Mouse (Mus musculus) ES-Bruce4 (cell line): ENCODE measurements at regions not wholly inside any gene's neighbourhood (a gene's known extent, or its start where the extent isn't known, plus 50 kb on each side); places are given as distances from the start of the nearest gene placed in this dataset.

ENCODE experiments used
- H3K27ac ChIP-seq: 2 replicates; pipeline ENCODE4 v1.5.1; 2012; ENCODE audit warnings: low read length, inconsistent platforms; ENCODE audit not compliant: insufficient read depth
- H3K27me3 ChIP-seq: 2 replicates; pipeline ENCODE4 v1.6.1; 2012; ENCODE audit warnings: mild to moderate bottlenecking, low read length, inconsistent platforms; ENCODE audit not compliant: control insufficient read depth, poor library complexity, insufficient read depth, severe bottlenecking
- H3K36me3 ChIP-seq: 2 replicates; pipeline ENCODE4 v1.6.1; 2012; ENCODE audit warnings: inconsistent platforms, mild to moderate bottlenecking, low read length, moderate library complexity; ENCODE audit not compliant: control insufficient read depth, poor library complexity, insufficient read depth, severe bottlenecking
- H3K4me1 ChIP-seq: one replicate; pipeline ENCODE4 v1.8.1; 2011; ENCODE audit warnings: low read length; ENCODE audit not compliant: control insufficient read depth, insufficient read depth
- H3K4me3 ChIP-seq: 2 replicates; pipeline ENCODE4 v1.5.1; 2011; ENCODE audit warnings: low read depth, mild to moderate bottlenecking, low read length
- H3K9ac ChIP-seq: 2 replicates; pipeline ENCODE4 v1.6.1; 2012; ENCODE audit warnings: low read depth, mild to moderate bottlenecking, inconsistent platforms; ENCODE audit not compliant: poor library complexity, severe bottlenecking
- H3K9me3 ChIP-seq: replicated peaks from 2 replicates; pipeline ENCODE4 v1.6.1; 2012; ENCODE audit warnings: mild to moderate bottlenecking, low read length, inconsistent platforms; ENCODE audit not compliant: control insufficient read depth, poor library complexity, insufficient read depth, severe bottlenecking
- CTCF ChIP-seq: IDR thresholded peaks from one replicate; pipeline ENCODE4 v1.8.1; 2011; ENCODE audit warnings: low read depth, low read length
- EP300 ChIP-seq: IDR thresholded peaks from 2 replicates; pipeline ENCODE4 v1.6.1; 2011; ENCODE audit warnings: low read depth, low read length; ENCODE audit not compliant: insufficient read depth
- POLR2A ChIP-seq: IDR thresholded peaks from one replicate; pipeline ENCODE4 v1.8.1; 2011; ENCODE audit warnings: low read length; ENCODE audit not compliant: insufficient read depth

- no peaks in the 10 kb centered on the region for H3K9me3 ChIP-seq
- TF ChIP-seq EP300 (no peak), CTCF (no peak), POLR2A (no peak)
Measured at GRCm38 (mm10) chr4:7422787-7423186, 816.1 kb downstream of the Car8 start.

GRCm38 (mm10) chr4:7414301-7414700, 824.5 kb downstream of the Car8 start:
- no peak overlapping the region for H3K9ac ChIP-seq
- H3K9me3 ChIP-seq, result no peaks in the 10 kb centered on the region
- H3K4me3 ChIP-seq, result no peak overlapping the region
- H3K27me3 ChIP-seq, result no peaks in the 10 kb centered on the region
- no peaks in the 10 kb centered on the region for H3K4me1 ChIP-seq
- H3K36me3 ChIP-seq, result no peaks in the 10 kb centered on the region
- H3K27ac ChIP-seq, result no peak overlapping the region
- TF ChIP-seq POLR2A, result no peak
- no peak for TF ChIP-seq CTCF
- TF ChIP-seq EP300, result no peak

More at GRCm38 (mm10) chr4:7422787-7423186, 816.1 kb downstream of the Car8 start:
- no peaks in the 10 kb centered on the region for H3K27me3 ChIP-seq
- no peak overlapping the region for H3K4me3 ChIP-seq
- no peak overlapping the region for H3K9ac ChIP-seq
- no peaks in the 10 kb centered on the region for H3K36me3 ChIP-seq
- no peak overlapping the region for H3K27ac ChIP-seq
- no peaks in the 10 kb centered on the region for H3K4me1 ChIP-seq

- Histone ChIP-seq H3K4me3 (no peak overlapping the region), H3K9ac (no peak overlapping the region), H3K27me3 (no peaks in the 10 kb centered on the region), H3K27ac (no peak overlapping the region), H3K36me3 (no peaks in the 10 kb centered on the region), H3K9me3 (no peaks in the 10 kb centered on the region), H3K4me1 (no peaks in the 10 kb centered on the region)
- TF ChIP-seq CTCF (no peak), EP300 (no peak)
Measured at GRCm38 (mm10) chr4:7392696-7393095, 846.1 kb downstream of the Car8 start.

- no peak overlapping the region for H3K27ac ChIP-seq
- H3K27me3 ChIP-seq, result no peaks in the 10 kb centered on the region
- no peaks in the 10 kb centered on the region for H3K36me3 ChIP-seq
- no peak overlapping the region for H3K4me3 ChIP-seq
- no peaks in the 10 kb centered on the region for H3K9me3 ChIP-seq
- H3K4me1 ChIP-seq, result no peaks in the 10 kb centered on the region
- TF ChIP-seq EP300 (no peak), POLR2A (no peak), CTCF (no peak)
- H3K9ac ChIP-seq, result no peak overlapping the region
Measured at GRCm38 (mm10) chr4:7391596-7391995, 847.2 kb downstream of the Car8 start.

GRCm38 (mm10) chr4:7385069-7385468, 853.8 kb downstream of the Car8 start:
- Histone ChIP-seq H3K9ac (no peak overlapping the region), H3K36me3 (no peaks in the 10 kb centered on the region), H3K9me3 (no peaks in the 10 kb centered on the region), H3K4me3 (no peak overlapping the region), H3K27me3 (no peaks in the 10 kb centered on the region), H3K27ac (no peak overlapping the region), H3K4me1 (no peaks in the 10 kb centered on the region)
- TF ChIP-seq CTCF (no peak), POLR2A (no peak), EP300 (no peak)

GRCm38 (mm10) chr4:7379996-7380395, 858.8 kb downstream of the Car8 start:
- H3K4me1 ChIP-seq, result no peaks in the 10 kb centered on the region
- H3K9ac ChIP-seq, result no peak overlapping the region
- no peaks in the 10 kb centered on the region for H3K27me3 ChIP-seq
- TF ChIP-seq CTCF, result no peak
- H3K36me3 ChIP-seq, result no peaks in the 10 kb centered on the region
- no peaks in the 10 kb centered on the region for H3K9me3 ChIP-seq
- no peak overlapping the region for H3K4me3 ChIP-seq
- H3K27ac ChIP-seq, result no peak overlapping the region
